Mouse (Mus musculus): ENCODE measurements around the gene Gm14851.
"Not testable (repeated sequence)": the region's sequence is repeated elsewhere in the genome, so short reads cannot be mapped to it uniquely, and the experiment has no call there.

Gm14851 gene

GRCm38 (mm10) chr8:21095950-21096349 is at the start of gene Gm14851:
Gene Gm14851, minus strand, starts transcription at chr8:21096050.
- CTCF ChIA-PET, POLR2A ChIA-PET: not testable (repeated sequence)

GRCm38 (mm10) chr8:21134342-21134741 is 38.5 kb upstream of the Gm14851 start, which contains the start of gene Defa30:
Gene Defa30, plus strand, starts transcription at chr8:21134642.
- POLR2A ChIA-PET, CTCF ChIA-PET: not testable (repeated sequence)

- ChIA-PET POLR2A (no interaction called here), CTCF (interaction anchor here in 1 of 4 experiments (0.6 kb wide), 1 partner anchor 85 kb away, joined by 3 read pairs; no protein-coding TSS in a partner anchor)
Measured at GRCm38 (mm10) chr8:21093106-21093505, 2.7 kb downstream of the Gm14851 start.

- CTCF ChIA-PET, POLR2A ChIA-PET: not testable (repeated sequence)
Measured at GRCm38 (mm10) chr8:21084142-21084541, 11.7 kb downstream of the Gm14851 start, which contains the start of gene Defa25. Gene Defa25, plus strand, starts transcription at chr8:21084442.

- CTCF ChIA-PET, POLR2A ChIA-PET: not testable (repeated sequence)
Measured at GRCm38 (mm10) chr8:21064738-21065137, 31.1 kb downstream of the Gm14851 start, which contains the start of gene Defa35. Gene Defa35, plus strand, starts transcription at chr8:21065038.

- POLR2A ChIA-PET, CTCF ChIA-PET: not testable (repeated sequence)
Measured at GRCm38 (mm10) chr8:21054747-21055146, 41.1 kb downstream of the Gm14851 start, which contains the start of gene Defa23. Gene Defa23, plus strand, starts transcription at chr8:21055047.

Data from embryonic stem cell, embryonic (primary cell).